Mouse (Mus musculus): ENCODE results near the gene Rara.
"Not testable (repeated sequence)": the region's sequence is repeated elsewhere in the genome, so short reads cannot be mapped to it uniquely, and the experiment has no call there.

GRCm38 (mm10) chr11:98933847-98934246 is 6.2 kb downstream of the Rara start:
- not testable (repeated sequence) for TF ChIP-seq POLR2A (IDR thresholded peaks at IDR 0.05; ENCODE audit: low read depth, low read length); CTCF (IDR thresholded peaks at IDR 0.05; ENCODE audit: borderline replicate concordance, insufficient read depth, low read length)
